Mouse (Mus musculus) thymus, postnatal 25 days (tissue): ENCODE results near the gene Snrpd2.
"Not testable (repeated sequence)": the region's sequence is repeated elsewhere in the genome, so short reads cannot be mapped to it uniquely, and the experiment has no call there.

Source experiments
- DNase-seq: peaks from one replicate; pipeline ENCODE4 v3.0.0; 2022

Snrpd2 gene

DNA sequence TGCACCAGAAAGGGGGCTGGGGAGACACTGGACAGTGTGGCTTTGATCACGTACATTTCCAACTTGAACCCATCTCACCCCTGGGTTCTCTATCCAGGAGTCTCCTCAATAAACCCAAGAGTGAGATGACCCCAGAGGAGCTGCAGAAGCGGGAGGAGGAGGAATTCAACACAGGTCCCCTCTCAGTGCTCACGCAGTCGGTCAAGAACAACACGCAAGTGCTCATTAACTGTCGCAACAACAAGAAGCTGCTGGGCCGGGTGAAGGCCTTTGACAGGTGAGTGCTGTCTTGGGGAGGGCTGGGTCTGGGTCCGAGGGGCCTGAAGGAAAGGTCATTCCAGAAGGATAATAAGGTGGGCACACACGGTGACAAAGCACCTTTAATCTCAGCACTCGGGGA, 1.6 kb downstream of the Snrpd2 start:
- not testable (repeated sequence) for DNase-seq

DNA sequence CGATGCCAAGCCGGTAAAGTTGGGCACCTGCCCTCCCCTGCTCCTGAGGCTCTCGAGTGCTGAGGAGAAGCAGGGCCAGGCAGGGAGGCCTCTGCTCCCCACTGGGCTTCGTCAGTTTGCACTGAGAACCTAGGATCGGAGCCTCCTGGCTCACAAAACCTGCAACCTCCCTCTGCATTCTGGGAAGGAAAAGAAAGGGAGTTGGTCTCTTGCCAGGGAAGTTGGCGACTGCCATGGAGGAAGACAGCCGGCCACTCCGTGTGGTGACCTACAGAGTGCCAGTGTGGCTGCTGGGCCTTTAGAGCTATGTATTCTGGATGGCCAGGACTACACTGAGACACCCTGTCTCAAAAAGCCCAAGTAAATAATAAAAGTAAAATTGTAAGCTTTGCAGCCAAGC, 5.3 kb downstream of the Snrpd2 start:
- DNase-seq = no peak

DNA sequence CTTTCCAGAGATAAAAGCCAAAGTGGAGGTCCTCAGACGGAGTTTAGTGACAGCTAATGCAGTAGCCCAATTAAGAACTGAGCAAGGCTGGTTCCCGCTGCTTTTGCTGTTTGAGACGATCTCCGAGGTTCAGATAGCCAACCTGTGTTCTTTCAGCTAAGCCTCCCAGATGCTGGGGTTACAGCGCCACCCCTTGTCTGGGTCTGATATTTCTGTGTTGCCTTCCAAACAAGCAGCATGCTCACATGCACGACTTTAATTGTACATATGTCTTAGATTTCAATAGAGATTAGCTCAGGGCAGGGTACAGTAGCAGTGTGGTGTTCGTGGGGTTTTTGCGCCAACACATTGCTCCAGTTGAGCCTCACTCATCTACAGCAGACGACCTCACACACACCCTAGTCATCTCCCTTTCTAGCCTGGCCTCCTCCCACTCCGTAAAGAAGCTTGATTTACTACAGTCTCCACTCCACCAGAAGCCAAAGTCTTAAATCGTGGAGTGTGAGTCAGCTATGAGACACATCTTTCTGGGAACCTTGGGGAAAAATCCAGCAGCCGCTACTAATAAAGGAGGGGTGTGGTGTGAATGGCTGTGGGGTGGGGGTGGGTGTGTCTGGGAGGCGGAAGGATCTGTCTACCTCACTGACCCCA, 6.4 kb downstream of the Snrpd2 start:
- no peak for DNase-seq

DNA sequence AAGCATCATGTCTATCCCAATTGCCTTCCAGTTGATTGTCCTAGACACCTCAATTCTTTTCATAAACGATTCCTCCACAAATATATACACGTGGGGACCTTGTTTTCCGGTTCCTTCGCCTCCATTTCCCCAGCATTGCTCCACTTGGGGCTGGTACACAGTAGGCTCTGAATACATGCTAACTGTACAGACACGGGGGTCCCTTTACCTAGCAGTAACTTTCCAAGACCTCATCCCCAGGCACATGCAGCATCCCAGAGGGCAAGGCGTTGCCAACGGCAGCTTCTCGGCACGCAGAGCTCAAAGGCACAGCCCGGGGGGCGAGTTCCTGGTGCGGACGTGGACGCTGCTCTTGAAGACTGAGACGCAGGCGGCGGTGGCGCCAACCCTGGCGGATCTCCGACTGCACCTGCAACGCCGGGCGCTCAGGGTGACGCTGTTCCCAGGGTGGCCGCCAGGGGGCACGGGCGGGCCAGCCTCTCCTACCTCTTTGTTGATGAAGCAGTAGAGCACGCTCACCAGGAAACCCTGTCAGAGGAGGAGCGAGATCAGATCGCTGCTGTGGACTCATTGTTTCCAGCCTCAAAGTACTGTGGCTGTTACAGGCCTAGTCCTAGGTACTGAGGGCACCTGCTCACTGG, 7.8 kb downstream of the Snrpd2 start:
- DNase-seq = peak; percentile 99

DNA sequence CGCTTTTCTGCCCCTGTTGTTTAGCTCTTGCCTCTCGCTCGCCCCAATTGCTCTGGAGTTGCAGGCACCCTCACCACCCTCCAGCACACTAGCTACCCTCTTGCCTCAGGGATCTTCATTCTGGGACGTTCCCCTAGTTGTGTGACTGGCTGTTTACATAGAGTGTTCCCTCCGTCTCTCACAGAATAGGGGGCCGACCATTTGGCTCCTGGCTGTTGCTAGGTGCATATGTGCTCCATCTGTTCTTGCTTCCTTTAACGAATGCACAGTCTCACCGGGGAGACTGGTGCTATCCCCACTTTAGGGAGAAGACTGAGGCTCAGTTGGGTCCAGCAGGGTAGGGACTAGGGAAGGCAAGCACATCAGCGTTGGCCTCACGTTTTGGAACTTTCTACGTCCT, 9.1 kb downstream of the Snrpd2 start:
- DNase-seq = no peak

DNA sequence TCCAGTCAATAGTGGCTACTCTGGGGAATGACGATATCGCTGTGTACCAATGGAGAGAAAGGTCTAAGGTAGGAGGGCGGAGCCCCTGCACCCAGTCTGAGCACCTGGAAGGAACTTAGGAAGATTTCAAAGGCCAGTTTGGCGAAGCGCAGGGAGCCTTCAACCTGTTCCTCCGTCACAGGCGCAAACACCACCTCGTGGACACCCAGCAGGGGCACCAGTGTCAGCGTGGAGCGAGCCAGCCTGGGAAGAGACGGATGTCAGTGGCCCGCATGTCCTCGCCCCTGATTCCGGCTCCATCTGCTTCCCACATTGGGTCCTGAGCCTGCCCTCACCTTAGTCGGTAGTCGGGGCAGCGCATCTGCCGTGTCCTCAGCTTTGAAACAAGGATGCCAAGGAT, 9.9 kb downstream of the Snrpd2 start:
- DNase-seq = no peak

DNA sequence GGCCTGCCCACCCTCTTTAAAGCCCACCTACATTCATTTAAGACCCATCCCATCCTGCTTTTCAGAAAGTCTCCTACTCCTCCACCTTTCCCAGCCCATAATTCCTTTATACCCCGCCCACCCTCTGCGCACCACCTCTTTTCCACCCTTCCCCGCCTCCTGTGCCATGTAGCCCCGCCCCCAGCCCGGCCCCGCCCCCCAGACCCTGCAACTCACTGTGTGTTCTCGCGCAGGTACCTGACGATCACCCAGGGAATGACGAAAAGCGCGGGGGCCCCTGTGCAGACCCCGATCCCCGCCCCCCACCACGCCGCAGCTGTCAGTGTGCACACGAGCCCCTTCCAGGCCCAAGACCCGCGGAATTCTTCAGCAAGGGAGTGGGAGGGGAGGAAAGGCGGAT, 10.6 kb downstream of the Snrpd2 start:
- DNase-seq = no peak

DNA sequence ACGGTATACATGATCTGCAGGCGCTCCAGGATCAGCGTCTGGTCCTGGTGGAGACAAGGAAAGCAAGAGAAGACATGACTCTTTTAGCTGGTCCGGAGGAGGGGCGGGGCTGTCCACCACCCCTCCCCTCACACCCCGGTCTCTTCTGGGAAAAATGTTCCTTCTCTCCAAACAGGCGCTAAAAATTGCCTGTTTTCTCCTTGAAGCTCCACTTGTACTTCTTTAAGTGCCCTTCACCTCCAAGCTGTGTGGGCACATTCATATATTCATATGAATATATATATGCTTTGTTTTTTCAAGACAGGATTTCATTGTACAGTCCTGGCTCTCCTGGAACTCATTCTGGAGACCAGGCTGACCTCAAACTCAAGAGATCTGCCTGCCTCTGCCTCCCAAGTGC, 13.4 kb downstream of the Snrpd2 start:
- DNase-seq = no peak

DNA sequence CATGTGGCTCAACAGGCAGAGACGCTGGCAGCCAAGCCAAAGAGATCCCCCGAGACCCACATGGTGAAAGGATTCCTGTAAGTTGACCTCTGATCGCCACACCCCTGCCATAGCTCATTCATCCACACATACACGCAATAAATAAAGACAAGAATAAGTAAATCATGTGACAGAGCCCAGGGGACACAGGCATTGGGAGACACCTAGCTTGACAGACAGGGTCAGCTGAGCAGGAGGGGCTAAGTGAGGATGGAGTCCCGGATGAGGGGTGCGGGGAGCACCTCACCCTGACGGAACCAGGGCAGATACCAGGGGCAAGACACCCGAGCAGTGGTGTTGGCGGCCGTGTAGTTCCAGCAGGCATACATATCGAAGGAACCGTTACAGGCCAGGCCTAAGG, 14.2 kb downstream of the Snrpd2 start:
- no peak for DNase-seq

DNA sequence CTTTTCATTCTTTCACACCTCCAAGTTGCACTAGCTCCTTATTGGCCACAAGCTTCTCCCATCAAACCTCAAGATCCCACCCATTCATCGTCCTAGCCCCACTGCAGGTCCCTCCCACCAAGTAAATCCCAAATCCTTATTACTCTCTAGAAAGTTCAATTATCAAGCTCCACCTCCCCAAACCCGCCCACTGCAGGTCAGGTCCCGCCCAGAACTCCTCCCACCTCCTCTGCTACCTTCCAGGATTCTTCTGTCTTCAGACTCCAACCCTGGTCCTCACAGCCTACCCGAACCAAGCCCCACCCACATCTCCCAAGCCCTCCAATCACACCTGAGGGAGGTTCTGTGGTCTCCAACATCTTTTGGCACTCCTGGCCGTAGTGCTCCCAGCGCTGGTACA, 14.7 kb downstream of the Snrpd2 start:
- DNase-seq = no peak

DNA sequence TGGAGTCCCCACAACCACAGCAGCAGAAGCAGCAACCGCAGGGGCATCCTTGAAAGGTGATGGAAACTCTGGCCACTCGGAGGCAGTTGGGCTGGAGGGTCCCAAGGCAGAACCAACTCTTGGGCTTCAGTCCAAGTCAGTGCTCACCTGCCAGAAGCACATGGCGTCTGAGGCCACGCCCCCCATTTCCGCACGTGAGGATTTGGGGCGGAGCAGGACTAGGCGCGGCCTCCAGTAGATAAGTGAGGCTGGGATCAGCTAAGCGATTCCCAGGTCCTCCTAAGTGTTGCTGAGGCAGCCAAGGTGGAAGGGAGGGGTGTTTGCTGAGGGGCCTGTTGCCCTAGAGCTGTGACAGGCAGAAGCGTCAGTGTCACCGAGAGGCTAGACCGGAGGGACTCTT, 15.5 kb downstream of the Snrpd2 start:
- peak; percentile 36 for DNase-seq

DNA sequence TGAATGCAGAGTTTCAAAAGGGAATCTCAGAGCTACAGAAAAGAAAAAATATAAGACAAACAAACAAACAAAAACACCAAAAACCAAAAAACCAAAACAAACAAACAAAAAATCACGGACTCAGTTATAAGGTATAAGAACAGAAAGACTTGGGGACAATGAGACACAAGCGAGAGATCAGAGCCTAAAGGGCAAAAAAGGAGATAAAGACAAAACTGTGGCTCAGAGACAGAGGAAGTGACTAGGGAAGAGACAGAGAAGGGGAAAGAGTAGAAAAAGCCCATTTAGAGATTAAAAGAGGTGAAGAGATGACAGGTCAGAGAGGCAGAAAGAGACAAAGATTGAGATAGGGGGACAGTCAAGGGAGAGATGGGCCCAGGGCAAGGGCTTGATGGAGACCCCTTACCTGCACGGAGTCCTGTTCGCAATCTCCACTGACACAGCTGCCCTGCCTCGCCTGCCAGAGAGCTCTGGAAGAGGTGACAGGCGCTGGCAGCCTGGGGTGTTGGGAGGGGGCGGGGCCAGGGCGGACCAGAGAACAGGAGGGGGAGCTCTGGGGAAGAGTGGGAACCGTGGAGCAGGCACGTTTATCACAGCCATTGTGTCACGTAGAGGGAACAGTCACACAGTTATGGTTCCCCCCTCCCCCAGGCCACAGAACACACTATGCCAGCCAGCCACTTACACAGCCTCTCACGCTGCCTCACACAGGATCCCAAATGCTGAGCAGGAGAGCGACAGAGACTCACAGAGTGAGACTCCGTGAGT, 16.3 kb downstream of the Snrpd2 start, which contains the start of gene Gipr:
Gene Gipr (minus strand): TSS at position 472 of the 768 bp plus-strand sequence.
- no peak for DNase-seq

DNA sequence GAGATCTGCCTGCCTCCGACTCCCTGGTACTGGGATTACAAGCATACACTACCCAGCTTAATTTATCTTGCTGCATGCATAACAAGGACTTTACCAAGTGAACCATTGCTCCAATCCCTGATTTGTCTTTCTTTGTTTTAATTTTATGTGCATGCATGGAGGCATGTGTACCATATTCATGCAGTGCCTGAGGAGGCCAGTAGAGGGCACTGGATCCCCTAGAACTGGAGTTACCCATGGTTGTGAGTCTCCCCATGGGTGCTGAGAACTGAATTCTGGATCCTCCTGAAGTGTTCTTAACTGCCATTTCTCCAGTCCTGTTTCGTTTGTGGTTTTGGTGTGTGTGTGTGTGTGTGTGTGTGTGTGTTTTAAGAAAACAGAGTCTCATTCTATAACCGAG, 17.5 kb downstream of the Snrpd2 start:
- no peak for DNase-seq

DNA sequence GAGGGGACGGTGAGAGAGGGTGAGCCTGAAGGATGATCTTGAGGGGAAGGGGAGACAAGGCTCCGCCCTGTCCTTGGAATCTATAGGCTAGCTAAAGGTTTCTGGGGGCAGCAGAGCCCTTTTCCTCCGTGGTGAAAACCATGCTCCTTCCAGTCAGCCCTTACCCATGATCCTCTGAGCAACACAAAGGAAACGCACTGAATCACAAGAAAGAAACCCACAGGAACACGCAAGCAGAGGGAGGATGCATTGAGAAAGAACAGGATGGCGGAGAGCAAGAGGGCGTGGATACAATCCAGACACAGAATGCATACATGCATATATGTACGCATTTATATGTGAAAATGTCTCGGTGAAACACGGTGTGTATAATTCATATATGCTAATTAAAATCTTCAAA, 20.0 kb downstream of the Snrpd2 start:
- DNase-seq = no peak

DNA sequence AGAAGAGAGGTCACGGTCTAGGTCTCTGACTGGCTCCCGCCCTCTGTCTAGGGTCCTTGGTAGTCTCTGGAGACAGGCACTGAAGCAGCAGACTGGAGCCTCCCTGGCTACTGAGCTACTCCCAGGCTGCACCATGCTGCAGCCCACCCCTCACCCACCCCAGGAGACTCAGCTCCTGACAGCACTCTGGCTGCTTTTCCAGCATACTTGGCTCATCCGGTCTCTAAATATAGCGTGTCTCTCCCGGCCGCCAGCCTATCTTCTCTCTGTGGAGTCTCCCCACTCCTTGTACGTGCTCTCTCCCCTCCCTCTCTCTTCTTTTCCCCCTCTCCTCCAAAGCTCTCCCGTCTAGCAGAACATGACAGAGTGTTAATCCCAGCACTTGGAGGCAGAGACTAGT, 20.6 kb downstream of the Snrpd2 start:
- DNase-seq = no peak

DNA sequence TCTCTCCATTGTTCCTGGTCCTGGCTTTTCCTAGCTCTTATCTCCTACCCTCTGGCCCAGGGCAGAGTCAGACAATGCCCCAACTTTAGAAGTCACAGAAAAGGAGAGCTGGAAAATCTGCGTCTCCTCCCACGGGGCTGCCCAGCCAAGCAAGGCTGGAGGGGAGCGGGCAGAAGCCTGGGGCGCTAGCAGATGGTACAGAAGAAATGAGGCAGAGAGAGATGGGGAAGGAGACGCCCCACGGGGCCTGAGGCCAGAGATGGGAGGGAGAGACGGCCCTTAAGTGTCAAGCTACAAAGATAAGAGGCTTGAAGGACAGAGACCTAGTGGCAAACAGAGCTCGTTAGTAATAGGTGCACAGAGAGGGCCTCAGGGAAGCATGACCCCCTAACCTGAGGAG, 22.3 kb downstream of the Snrpd2 start:
- DNase-seq = no peak

DNA sequence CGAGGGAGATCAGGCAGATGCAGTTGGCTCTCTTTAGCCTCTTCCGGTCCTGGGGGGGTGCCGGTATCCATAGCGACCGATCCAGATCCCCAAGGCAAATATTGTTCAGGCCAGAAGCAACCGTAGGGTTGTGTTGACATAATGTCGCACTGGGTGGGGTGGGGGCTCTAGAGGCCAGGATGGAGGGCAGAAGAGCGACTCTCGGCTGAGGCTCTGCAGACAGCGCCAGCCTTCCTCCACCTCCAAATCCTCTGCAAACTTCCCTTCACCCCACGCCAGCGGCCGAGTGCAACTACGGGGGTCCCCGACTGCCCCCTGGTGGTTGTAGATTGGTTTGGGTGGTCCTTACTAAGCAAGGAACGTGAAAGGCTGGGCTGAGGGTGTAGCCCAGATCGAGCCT, 23.4 kb downstream of the Snrpd2 start:
- DNase-seq = peak; percentile 89

DNA sequence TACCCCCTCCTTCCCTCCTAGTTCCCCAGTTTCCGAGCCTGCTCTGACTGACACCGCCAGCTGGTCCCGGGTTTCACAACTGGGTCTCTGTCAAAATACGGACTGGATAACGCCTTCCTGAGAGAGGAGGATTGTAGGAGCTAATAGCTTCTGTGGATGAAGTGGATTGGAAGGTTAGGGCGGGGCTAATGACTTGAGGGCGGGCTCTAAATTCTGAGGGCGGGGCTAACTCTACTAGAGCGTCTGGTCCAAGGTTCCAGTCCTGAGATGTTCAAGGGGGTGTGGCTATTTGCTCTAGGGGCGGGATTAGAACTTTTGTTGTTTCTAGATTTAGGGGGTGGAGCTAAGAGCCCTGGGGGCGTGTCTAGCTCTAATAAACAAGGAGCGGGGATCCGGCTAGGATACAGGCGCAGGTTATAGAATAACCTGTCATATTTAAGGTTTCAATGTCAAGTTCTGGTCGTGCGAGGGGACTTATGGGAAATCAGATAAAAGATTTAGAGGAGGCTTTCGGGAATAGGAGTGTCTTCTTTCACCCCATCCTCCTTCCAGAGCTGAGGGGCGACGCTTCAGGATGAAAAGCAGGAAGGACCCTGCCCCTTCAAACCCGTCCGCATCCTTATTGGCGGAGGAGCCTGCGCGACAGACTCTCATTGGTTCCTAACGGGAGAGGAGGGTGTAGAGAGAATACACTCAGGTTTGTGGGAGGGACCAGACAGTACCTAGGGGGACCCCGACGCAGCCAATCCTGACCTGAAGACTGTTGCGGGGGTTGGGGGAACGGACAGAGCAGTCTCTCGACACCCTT, 26.4 kb downstream of the Snrpd2 start, which contains the start of gene Eml2:
Gene Eml2 (plus strand): TSS at position 714 of the 808 bp plus-strand sequence.
- no peak for DNase-seq

DNA sequence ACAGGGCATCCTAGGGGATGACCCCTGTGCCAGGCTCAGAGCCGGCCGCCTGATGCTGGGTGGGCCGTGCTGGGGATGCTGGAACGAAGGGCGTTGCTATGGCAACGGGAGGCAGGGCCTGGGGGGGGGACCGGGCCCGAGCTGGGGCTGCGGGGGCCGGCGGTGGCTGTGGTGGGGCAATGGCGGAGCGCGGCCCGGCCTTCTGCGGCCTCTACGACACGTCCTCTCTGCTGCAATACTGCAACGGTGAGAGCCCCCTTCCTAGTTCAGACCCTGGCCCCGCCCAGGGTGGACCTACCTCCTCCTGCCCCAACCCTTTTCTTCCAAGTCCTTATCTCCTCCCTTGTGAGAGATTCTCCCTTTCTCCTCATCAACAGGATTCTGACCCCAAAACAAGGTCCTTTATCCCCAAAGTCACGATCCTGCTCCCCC, 27.0 kb downstream of the Snrpd2 start:
- no peak for DNase-seq

DNA sequence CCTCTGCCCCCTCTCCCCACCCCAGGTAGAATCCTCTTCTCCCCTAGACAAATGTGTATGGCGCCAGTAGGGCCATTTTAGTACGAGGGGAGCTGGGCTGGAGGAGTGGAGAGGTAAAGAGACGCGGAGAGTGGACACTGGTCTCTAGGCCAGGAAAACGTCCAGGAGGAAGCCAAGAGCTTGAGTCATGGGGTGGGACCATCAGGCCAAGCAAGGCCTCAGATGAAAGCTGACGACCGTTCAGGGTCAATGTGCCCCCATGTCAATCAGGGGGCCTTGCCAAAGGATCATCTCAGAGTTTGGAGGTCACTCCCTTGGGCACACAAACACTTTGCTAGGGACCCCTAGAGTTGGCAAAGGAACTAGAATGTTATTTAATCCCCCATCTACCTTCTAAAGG, 27.7 kb downstream of the Snrpd2 start:
- no peak for DNase-seq

DNA sequence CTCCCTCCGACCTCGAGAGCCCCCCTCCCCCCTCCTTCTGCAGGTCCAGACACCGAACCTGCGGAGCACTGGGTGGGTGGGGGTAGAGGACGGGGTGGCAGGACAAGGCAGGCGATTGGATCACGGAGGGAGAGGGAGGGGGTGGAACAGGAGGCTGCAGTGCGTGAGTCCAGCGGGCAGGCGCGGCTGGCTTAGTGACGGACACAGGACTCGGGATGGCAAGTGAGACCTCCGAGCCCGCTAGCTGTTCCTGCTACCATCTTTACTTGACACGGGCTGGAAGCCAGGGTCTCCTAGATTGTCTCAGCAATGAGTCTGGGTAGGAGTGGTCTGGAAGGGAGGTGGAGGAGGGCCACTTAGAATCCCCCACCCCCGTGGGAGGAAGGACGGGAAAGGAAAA, 28.5 kb downstream of the Snrpd2 start:
- no peak for DNase-seq

DNA sequence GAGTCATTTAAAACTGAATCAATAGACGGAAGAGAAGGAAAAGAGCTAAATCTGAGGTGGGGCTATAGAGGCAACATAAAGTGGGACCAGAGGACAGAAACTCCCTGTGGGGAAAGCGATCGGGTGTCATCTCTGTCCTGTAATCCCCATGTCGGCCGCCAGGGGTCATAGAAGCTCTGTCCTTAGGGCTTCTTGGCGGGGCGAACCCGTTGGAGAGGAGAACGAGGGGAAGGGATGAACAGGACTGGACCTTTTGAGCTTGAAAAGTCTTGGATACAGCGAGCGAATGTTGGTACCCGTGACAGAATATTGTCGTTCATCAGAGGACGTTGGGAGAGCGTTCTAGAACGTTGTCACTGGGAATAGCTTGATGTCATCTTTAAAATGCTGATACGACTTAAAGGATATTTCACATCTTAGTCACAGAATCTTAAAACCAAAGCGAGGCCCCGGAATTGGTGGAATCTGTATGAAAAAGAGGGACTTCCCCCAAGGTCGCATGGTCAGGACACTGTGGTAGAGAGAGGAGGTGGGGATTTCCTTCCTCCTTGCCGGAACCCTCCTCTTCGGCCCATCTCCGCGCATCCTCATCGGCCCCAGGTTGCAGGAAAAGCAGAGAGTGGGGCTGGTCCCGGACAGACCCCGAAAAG, 29.0 kb downstream of the Snrpd2 start:
- DNase-seq = peak; percentile 84

DNA sequence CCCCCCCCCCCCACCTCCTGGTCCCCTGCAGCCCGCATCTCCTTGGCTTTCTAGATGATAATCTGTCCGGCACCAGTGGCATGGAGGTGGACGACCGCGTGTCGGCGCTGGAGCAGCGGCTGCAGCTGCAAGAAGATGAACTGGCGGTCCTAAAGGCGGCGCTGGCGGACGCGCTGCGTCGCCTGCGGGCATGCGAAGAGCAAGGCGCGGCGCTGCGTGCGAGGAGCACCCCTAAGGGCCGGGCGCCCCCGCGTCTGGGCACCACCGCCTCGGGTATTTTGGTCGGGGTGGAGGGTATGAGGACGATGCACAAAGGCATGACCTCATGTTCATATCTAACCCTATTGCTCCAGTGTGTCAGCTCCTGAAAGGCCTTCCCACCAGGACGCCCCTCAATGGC, 29.7 kb downstream of the Snrpd2 start:
- DNase-seq = peak; percentile 60
